ENCODE assay signal across 13 mouse cellular contexts in genomic region chr3:40453552-40453951, GRCm38 (mm10).
DNase-seq lines count a peak whose midpoint lies in the region; ATAC-seq and TF ChIP-seq lines count a peak whose summit lies in the region.
"Had no signal": no experiment of that assay in that cellular context is flagged by ENCODE, and none has a peak within 500 bp of the region (broad histone marks: within the 10 kb centered on the region; RNA-seq: fewer than 3 reads in every experiment).

No protein-coding gene starts in this region.

- peak overlapping the region; percentile 56 for H3K27ac ChIP-seq in heart, adult 2 months
- H3K27ac ChIP-seq in limb, embryonic 11.5 days (replicated peaks; ENCODE audit: low read depth, low read length): no peak overlapping the region
- H3K27ac ChIP-seq: left cerebral cortex, adult 2 months had no signal

- no peaks in the 10 kb centered on the region for H3K9me3 ChIP-seq in limb, embryonic 11.5 days (ENCODE audit: control insufficient read depth, low read length)
- H3K9me3 ChIP-seq: G1E had no signal

- H3K79me2 ChIP-seq in heart, adult 2 months (replicated peaks; ENCODE audit: control insufficient read depth, insufficient read depth, low read length): no peaks in the 10 kb centered on the region

- H3K4me2 ChIP-seq in limb, embryonic 11.5 days (ENCODE audit: low read depth, severe bottlenecking): no peak overlapping the region

- intact Hi-C loops in heart, adult 2 months (cut with DNase I): no loop called here

- no peaks in the 10 kb centered on the region for H3K27me3 ChIP-seq in heart, adult 2 months (ENCODE audit: control insufficient read depth, insufficient read depth, low read length)
- H3K27me3 ChIP-seq in limb, embryonic 11.5 days (ENCODE audit: control insufficient read depth, insufficient read depth, low read length): no peaks in the 10 kb centered on the region

- no peak for ATAC-seq in limb, embryonic 11.5 days (ENCODE audit: insufficient number of reproducible peaks, low FRiP score, low TSS enrichment, low read depth)
- ATAC-seq in CD4-positive, CD25-positive, alpha-beta regulatory T cell, adult 4 months: no peak
- ATAC-seq in megakaryocyte-erythroid progenitor cell, adult 5-6 weeks (replicated peaks; ENCODE audit: low FRiP score, low TSS enrichment, poor library complexity, severe bottlenecking): no peak

- DNase-seq in ES-CJ7 (ENCODE audit: low read depth, low spot score): peak; percentile 40
- DNase-seq in brain, adult 2 months (ENCODE audit: low read depth, low spot score): peak; percentile 10
- DNase-seq in heart, adult 2 months: peak; percentile 40 to 61
- DNase-seq in limb, embryonic 11.5 days (ENCODE audit: low spot score): peak; percentile 41
- DNase-seq in cerebellum, adult 11 months: no peak
- DNase-seq in urinary bladder, postnatal 10 days (ENCODE audit: low spot score): no peak
- DNase-seq: kidney, adult 18-20 months; spleen, adult 18-20 months had no signal

- WGBS in heart, adult 2 months: 22% methylated on average over 4 of the region's 4 CpGs
- WGBS in limb, embryonic 11.5 days: 15% methylated on average over 4 of the region's 4 CpGs

- no peak for TF ChIP-seq POLR2A in heart, adult 2 months (IDR thresholded peaks at IDR 0.05; ENCODE audit: insufficient read depth, low read depth, low read length)

- H3K9ac ChIP-seq in heart, adult 2 months (ENCODE audit: low read depth, low read length): no peak overlapping the region
- H3K9ac ChIP-seq in limb, embryonic 11.5 days (ENCODE audit: low read length): no peak overlapping the region

- TF ChIP-seq EP300 in heart, adult 2 months (IDR thresholded peaks at IDR 0.05; ENCODE audit: insufficient read depth, low read depth, low read length): no peak

- H3K36me3 ChIP-seq in heart, adult 2 months (ENCODE audit: control insufficient read depth, insufficient read depth, low read length): no peaks in the 10 kb centered on the region
- no peaks in the 10 kb centered on the region for H3K36me3 ChIP-seq in limb, embryonic 11.5 days (ENCODE audit: control insufficient read depth, insufficient read depth, low read length)
- H3K36me3 ChIP-seq: G1E had no signal

- no peak for TF ChIP-seq CTCF in heart, adult 2 months (IDR thresholded peaks at IDR 0.05)

- peaks cover 5% of the 10 kb centered on the region; the same call in 1 of the 2 replicates for H3K4me1 ChIP-seq in heart, adult 2 months (ENCODE audit: control insufficient read depth, insufficient read depth, low read length)
- 0 out of 2 replicates have a peak, but pooled peaks cover 4% of the 10 kb centered on the region for H3K4me1 ChIP-seq in limb, embryonic 11.5 days (ENCODE audit: control insufficient read depth, insufficient read depth, low read length)

- H3K4me3 ChIP-seq in heart, adult 2 months: no peak overlapping the region; the same call in 1 of the 2 replicates
- no peak overlapping the region for H3K4me3 ChIP-seq in limb, embryonic 11.5 days (ENCODE audit: low read depth, low read length)
- H3K4me3 ChIP-seq: left cerebral cortex, adult 2 months; megakaryocyte, embryonic 14.5 days had no signal

Comparison
In these comparisons a context has a peak if more than half of its experiments do, and no peak if none do; other contexts are left out.
1. DNase-seq: peak in ES-CJ7 (single experiment), brain, adult 2 months (single experiment), heart, adult 2 months (2 of 2) and limb, embryonic 11.5 days (single experiment); none in cerebellum, adult 11 months (single experiment) and urinary bladder, postnatal 10 days (single experiment).